Mouse (Mus musculus): ENCODE results near the gene Gjb4. TPM values are rescaled to one million over a fixed set of nuclear protein-coding genes. Genes with fewer than 3 reads are reported as not detected.

Gene Gjb4
- not detected for total RNA-seq (2021)

DNA sequence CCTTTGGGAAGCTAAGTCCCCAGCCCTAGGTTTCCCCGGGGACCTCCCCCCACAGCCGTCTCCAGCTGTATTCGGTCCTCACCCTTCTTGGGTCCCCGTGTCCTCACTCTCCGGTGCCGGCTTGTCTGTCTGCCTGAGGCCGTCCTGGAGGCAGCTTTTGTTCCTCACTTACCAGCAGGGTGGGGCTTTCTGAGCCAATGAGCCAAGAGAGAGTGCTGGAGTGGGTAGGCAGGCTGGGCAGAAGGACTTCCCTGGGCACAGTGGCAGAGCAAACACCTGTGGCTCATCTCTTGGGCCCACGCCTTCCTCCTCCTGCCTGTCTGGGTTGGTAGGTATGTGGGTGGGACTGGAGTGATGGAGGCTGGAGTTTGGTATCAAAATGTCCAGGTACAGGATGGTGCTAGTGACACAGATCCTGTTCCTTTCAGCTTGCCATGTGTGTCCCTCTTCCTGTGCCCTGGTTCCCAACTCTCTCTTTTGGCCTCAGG, at the start of gene Gjb4:
TSS of gene Gjb4 (minus strand) at position 131 of the 488 bp plus-strand sequence.
- no peak for DNase-seq (ENCODE audit: extremely low spot score in 1 of 2, low spot score in 2 of 2)
- intact Hi-C loops (cut with DNase I), result no loop called here

DNA sequence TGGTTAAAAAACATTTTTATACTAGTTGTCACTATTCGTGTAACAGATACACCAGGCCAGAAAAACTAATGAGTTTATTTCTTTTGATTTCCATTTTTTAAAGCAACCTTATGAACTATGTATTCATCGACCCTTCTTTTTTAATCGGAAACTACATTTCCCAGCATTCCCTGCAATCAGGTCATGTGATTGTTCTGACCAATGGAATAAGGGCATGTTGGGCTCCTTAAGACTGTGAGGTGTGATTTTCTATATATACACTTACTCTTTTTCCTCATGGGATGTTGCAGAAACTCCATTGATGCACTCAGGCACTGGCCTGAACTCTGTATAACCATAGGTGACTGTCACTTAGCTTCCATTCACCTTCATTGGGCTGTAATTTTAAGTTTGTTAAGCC, 48.7 kb upstream of the Gjb4 start:
- intact Hi-C loops (cut with DNase I), result no loop called here
- no peak for DNase-seq (ENCODE audit: extremely low spot score in 1 of 2, low spot score in 2 of 2)

DNA sequence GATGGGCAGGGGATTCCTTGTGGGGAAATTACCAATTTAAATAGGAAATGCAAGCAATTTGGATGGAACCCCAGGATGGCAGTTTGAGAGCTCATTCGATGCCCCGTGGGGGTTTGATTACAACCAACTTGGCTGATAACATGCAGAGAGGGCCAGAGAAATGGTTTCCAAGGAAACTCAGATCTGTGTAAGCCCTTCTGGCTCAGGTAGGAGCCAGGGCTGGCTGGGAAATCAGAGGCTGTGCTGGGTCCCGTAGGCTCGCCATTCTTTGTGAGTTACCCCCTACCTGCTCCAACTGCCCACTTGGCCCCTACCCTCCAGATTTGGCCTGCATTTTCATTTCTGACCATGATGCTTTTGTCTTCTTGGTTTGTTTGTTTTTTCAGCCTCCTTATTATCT, 48.3 kb upstream of the Gjb4 start:
- intact Hi-C loops (cut with DNase I), result no loop called here
- DNase-seq (ENCODE audit: extremely low spot score in 1 of 2, low spot score in 2 of 2), result no peak

DNA sequence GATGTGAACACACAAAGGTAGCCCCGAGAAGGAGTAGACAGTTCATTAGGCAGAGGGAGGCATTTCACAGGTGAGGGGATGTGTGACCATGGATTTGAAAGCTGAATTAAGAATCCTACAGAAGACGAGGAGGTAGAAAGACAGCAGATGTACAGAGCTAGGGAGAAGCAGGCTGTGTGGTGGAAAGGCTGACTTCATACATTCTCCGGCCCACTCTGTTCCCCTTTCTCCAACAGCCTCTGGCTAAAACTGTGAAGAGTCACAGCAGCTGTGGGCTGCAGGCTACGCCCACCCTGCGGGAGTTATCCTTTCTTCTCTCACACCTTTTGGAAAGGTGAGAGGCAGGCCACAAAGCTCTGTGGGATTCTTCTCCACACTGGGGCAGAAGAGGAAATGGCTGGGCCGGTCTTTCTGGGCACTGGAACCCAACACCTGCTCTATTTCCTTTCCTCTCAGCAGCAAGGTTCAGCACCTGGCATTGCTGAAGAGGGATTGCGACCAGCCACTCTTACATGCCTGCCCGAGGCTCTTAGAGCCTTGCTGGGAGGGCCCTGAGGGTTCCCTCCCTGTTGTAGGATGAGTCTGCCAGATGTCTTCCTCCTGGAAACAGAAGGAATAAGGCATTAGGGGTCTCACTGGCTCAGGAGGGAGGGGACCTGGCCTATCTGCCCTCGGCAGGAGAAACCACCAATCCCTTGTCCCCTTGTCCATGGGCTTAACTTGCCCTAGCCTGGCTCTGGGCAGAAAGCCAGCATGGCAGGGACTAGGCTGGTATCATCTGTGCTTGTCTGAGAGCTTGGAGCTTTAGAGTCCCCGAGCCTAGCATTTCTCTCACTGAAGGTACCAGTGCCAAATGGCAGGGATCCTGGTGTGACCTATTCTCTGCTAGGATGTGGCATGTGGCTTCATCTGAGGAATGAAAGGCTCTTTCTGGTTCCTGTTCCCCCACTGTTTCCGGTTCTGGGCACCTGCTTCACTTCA, 46.6 kb upstream of the Gjb4 start:
- intact Hi-C loops (cut with DNase I), result no loop called here

DNA sequence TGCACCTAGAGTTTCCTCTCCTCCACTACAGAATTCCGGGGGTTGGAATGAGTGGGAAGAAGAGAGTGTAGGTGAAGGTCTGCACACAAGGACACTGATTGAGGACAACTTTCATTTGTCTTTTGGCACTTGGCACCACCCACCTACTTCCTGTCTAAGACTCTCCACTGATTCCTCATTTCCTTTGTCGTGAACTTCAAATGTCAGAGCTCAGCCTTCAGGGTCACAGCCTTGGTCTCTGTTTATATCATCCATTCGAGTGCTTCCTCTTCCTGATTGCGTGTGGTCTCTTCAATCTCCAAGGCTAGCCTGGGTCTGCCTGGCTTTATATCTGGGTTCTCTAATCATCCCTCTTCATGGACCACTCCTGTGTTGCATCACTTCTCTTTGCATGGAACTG, 41.7 kb upstream of the Gjb4 start:
- DNase-seq (ENCODE audit: extremely low spot score in 1 of 2, low spot score in 2 of 2), result no peak
- intact Hi-C loops (cut with DNase I), result no loop called here

More for the DNA sequence above, 46.6 kb upstream of the Gjb4 start:
- DNase-seq (ENCODE audit: extremely low spot score in 1 of 2, low spot score in 2 of 2), result peak in 1 of 2 experiments; percentile 38

DNA sequence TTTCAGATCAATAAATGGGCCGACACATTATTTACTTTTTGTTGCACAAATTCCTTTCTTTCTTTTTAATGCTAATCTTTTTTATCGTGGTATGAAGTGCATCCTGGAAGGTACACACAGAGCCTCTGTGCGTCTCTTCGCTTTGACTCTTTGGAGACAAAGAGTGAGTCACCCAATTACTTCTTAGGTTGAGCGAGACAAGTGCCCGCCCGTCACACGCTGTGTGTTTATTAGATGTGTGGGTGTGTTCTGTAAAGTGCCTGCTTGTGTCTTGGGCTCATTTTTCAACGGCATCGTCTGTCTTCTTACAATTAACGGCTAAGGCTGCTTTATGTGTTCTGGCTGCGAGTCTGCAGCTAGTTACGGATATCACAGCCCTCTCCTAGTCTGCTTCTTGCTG, 35.8 kb upstream of the Gjb4 start:
- no peak for DNase-seq (ENCODE audit: extremely low spot score in 1 of 2, low spot score in 2 of 2)
- intact Hi-C loops (cut with DNase I), result no loop called here

DNA sequence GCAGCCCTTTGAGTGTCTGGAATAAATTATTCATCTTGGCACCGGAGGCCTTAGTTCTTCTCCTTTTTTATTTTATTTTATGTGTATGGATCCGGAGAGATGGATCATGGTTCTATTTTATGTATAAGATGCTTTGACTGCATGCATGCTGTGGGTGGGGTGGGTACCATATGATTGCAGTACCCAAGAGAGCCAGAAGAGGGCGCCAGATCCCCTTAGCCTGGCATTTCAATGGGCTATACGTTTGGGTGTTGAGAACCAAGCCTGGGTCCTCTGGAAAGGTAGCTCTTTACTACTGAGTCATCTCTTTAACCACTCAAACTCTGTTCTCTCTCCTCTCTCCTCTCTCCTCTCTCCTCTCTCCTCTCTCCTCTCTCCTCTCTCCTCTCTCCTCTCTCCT, 23.5 kb upstream of the Gjb4 start:
- intact Hi-C loops (cut with DNase I), result loop anchor here (10.0 kb wide), 1 partner anchor 607 kb away; the partner anchor contains the start of gene Csmd2
- DNase-seq (ENCODE audit: extremely low spot score in 1 of 2, low spot score in 2 of 2), result no peak

DNA sequence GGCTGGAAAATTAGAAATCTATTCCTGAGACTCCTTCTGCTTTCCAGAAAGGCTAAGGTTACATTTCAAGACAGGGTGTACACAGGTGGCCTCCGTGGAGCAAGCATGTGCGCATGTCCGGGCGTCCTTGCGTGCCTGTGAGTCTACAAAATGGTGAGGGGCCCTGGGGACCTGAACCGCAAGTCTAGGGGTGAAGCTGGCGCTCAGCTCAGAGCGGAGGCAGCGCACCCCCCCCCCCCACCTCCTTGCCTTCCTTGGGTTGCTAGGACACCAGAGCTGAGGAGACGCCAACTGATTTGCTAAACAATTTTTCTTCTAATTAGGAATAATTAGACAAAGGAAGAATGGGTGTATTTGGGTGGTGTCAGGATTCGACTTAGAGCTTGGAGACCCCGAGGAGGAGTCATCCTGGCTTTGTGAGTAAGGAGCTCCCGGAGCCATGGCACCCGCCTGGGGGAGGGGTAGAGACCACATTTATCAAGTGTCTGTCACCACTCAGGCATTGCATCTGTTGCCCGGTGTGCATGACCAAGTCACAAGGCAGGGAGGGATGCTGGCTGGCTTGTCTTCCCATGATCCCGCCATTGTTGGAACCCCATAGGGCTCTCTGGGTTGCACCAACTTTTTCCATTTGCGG, 21.8 kb upstream of the Gjb4 start:
- no peak for DNase-seq (ENCODE audit: extremely low spot score in 1 of 2, low spot score in 2 of 2)
- intact Hi-C loops (cut with DNase I), result loop anchor here (10.0 kb wide), 1 partner anchor 609 kb away; the partner anchor contains the start of gene Csmd2

DNA sequence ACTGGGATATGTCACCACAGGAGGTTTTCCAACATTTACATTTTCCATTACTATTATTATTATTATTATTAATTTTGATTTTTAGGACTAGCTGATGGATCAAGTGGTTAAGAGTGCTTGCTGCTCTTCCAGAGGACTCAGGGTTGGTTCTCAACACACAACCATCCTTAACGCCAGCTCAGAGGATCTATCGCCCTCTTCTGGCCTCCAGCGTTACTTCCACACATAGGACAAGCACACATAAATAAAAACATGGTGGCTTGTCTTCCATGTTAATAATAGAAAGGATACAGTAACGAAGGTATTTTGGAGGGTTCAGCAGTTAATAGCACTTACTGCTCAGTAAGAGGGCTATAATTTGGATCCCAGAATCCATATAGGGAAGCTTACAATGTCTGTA, 20.8 kb upstream of the Gjb4 start:
- DNase-seq (ENCODE audit: extremely low spot score in 1 of 2, low spot score in 2 of 2), result no peak
- intact Hi-C loops (cut with DNase I), result loop anchor here (10.0 kb wide), 1 partner anchor 610 kb away; the partner anchor contains the start of gene Csmd2

DNA sequence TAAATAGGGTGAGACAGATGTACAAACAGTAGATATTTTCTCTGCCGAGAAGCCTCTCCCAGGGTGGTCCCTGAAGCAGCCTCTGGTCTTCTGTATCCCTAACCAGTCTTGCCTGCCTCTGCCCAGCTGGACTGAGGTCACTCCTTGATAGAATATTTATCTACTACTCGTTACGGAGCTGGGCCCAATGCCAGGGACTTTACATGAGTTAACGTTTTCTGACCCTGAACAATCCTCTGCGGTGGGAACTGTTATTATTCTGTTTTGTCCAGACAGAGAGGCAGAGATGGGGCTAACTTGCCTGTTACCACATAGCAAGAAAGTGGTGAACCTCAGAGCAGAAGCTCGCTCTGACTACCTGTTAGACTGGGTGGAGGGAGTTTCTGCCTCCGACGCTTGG, 19.6 kb upstream of the Gjb4 start:
- intact Hi-C loops (cut with DNase I), result loop anchor here (10.0 kb wide), 1 partner anchor 611 kb away; the partner anchor contains the start of gene Csmd2
- DNase-seq (ENCODE audit: extremely low spot score in 1 of 2, low spot score in 2 of 2), result no peak

DNA sequence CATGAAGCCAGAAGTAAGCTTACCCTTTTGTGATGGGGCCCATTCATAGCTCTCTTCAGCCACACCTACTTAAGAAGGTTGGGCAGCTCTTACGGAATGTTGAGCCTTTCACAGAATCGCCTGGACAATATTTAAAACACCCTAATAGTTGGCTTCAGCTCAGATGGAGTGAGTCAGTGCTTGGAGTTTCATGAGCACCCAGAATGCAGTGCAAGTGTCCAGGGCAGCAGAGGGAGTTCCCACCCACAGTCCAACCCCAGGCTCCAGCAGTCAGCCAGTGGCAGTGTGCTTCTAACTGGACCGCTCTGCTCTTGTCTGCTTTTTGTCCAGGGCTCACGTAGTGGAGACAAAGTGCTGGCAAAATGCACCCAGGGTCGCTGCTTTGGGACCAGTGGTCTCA, 17.7 kb upstream of the Gjb4 start:
- intact Hi-C loops (cut with DNase I), result loop anchor here (10.0 kb wide), 1 partner anchor 613 kb away; the partner anchor contains the start of gene Csmd2
- no peak for DNase-seq (ENCODE audit: extremely low spot score in 1 of 2, low spot score in 2 of 2)

DNA sequence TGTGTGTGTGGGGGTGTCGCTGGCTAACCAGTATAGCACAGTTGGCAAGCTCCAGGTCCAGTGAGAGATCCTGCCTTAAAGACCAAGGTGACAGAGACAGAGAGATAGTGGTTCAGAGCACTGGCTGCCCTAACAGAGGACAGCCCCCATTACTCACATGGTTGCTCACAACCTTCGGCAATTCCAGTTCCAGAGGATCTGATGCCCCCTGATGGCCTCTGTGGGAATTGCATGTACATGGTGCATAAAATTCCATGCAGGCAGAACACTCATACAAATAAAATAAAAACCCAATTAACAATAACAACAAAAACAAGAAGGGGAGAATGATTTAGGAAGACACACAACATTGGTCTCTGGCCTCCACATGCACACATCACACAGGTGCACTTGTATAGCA, 16.6 kb upstream of the Gjb4 start:
- intact Hi-C loops (cut with DNase I), result loop anchor here (10.0 kb wide), 1 partner anchor 614 kb away; the partner anchor contains the start of gene Csmd2
- DNase-seq (ENCODE audit: extremely low spot score in 1 of 2, low spot score in 2 of 2), result no peak

DNA sequence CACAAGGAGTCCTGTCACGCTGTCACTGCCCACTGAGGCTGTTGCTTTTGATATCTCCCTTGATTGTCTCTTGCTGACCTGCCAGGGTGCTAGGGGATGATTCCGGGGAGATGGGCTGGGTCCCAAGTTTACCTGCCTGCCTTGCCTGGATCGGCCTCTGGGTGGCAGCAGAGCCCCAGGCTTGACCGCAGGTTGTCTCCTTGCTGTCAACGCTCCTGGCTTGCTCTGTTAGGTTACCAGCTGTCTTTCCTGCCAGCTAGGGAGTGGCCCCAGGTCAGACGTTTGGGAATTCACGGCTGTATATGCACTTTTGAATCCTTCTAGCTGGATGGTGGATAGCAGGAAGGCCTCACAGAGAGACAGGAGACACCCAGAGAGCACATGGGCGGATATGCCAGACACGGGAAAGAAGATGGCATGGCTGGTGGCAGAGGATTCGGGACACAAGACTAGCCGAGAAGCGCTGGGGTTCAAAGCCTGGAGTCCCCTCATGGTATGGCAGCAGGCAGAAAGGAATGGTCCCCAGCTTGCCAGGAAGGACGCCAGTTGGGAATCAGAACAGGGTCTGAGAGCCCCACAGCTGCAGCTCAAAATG, 14.6 kb upstream of the Gjb4 start:
- intact Hi-C loops (cut with DNase I), result no loop called here
- peak; percentile 60 to 67 for DNase-seq (ENCODE audit: extremely low spot score in 1 of 2, low spot score in 2 of 2)

DNA sequence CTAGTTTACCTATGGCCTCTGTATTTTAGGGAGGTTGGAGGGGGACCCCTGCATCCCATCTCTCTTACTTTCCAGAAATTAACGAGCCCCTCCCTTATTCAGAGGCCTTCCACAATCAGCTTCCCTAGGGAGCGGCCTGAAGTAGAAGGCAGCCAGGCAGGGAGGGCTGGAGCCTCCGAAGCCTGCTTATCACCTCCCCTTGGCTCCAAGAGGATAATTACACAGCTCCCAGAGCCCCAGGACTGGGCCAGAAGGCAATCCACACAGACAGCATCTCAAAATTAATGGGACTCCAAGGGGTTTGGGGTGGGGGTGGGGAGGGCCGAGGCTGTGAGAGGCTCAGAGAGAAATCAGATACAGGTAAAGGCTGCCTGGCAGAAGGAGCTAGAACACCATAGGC, 12.0 kb upstream of the Gjb4 start:
- DNase-seq (ENCODE audit: extremely low spot score in 1 of 2, low spot score in 2 of 2), result no peak
- intact Hi-C loops (cut with DNase I), result no loop called here

DNA sequence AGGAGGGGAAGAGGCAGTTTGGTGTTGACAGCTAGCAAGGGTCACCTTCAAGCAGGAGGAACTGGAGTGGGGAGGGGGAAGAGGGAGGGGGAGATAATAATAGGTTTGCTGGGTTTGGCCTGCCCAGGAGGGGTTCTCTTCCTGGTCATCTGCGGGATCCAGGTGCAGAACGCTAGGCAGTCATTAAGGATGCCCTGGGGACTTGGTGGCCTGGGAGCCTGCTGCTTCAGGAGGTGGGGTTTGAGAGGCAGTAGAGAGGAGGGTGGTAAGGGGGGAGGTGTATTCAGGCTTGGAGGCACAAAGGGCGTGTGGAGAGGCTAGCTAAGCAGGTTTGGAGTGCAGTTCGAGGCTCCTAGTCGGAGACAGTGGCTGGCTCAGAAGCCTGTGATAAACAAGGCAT, 11.6 kb upstream of the Gjb4 start:
- intact Hi-C loops (cut with DNase I), result no loop called here
- DNase-seq (ENCODE audit: extremely low spot score in 1 of 2, low spot score in 2 of 2), result no peak

DNA sequence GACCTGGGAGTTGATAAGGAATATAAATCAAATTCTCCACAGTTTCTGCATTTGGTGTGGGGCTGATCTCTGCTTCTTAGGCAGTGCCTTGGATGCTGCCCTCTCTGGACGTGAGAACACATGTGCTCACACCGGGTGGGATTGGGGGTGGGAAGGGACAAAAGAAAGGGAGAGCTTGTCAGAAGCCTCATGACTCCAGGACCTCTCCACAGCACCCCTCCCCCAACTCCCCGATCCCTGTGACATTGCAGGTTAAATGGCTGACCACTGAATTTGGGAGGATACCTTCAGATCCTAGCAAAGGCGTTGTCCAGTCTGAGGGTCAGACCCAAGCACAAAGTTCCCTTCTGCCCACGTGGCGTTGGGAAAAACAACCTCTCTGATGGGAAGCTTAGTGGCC, 10.6 kb upstream of the Gjb4 start:
- DNase-seq (ENCODE audit: extremely low spot score in 1 of 2, low spot score in 2 of 2), result no peak
- intact Hi-C loops (cut with DNase I), result no loop called here

DNA sequence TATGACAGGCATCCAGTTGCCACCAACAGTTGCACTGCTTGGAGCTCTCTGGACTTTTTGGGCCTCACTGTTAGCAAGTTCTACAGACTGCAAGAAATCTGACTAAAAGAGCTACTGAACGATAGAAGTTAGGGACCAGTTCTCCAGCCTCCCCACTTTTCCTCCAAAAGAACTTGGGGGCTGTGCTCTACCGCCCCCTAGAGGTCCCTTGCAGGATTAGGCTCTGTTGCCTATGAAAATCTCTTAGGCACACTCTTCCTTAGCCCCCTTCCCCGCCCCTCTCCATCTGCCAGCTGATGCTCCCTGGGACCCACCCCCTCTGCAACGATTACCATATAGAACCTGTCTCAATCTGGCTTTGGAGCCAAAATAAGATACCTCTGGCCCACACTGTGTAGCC, 9.4 kb upstream of the Gjb4 start:
- intact Hi-C loops (cut with DNase I), result no loop called here

DNA sequence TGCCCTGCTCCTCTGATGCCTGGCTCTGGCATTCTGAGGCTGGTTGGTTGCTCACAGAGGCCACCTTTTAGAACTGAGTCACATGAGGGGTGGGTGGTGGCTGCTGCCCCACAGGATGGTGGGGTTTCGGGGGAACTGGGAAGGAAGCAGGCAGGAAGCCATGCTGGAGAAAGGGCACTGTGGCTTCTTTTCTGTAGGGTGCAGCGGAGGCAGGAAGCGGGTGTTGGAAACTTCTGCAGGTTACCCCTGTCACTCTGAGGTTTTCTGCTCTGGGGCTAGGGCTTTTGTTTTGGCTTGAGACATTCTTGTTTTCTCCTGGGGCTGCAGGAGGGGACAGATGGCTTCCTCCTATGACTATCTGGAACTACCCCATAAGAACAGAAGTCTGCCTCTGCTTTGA, 8.6 kb upstream of the Gjb4 start:
- intact Hi-C loops (cut with DNase I), result no loop called here
- DNase-seq (ENCODE audit: extremely low spot score in 1 of 2, low spot score in 2 of 2), result no peak

More for the DNA sequence above, 9.4 kb upstream of the Gjb4 start:
- no peak for DNase-seq (ENCODE audit: extremely low spot score in 1 of 2, low spot score in 2 of 2)

DNA sequence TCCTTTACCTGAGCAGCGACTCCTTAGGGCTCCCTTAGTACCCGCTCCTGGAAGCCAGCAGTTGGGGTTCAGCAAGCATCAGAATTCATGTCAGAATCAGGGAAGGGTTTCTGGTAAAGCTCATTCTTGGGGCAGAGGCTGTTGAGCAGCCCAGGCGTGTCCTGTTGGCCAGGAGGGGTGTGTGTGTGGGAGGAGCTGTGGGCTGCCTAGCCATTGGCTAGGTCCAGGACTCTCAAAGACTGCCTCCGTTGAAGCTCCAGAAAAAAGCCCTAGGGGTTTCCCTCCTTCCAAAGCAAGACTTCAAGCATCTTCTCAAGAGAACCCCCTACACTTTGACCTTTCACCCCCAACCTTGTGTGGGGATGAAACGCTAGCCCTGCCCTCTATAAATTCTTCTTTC, 4.1 kb upstream of the Gjb4 start, which contains the start of gene Gjb5:
TSS of gene Gjb5 (minus strand) at position 164 of the 400 bp plus-strand sequence.
- intact Hi-C loops (cut with DNase I), result no loop called here
- DNase-seq (ENCODE audit: extremely low spot score in 1 of 2, low spot score in 2 of 2), result no peak
